Mouse (Mus musculus) mouse embryonic stem cell (cell line): Measurements from ENCODE around the gene Surf6.
"Not testable (repeated sequence)": the region's sequence is repeated elsewhere in the genome, so short reads cannot be mapped to it uniquely, and the experiment has no call there.

ENCODE experiments used
- in situ Hi-C, 2 experiments: fragments of 300-500 bp; cut with MboI; formaldehyde crosslinking; loops; 1 replicate in 1 of 2; 3 replicates in 1 of 2; pipeline ENCODE4 v1.14.3; 2019 to 2020; ENCODE audit warnings: low sequenced_read_pairs in 2 of 2, low pct_unique_long_range_greater_than_20kb in 1 of 2, mixed read lengths in 1 of 2; ENCODE audit not compliant: unreplicated experiment in 1 of 2

Gene Surf6

GRCm38 (mm10) chr2:26914148-26914941, 11.7 kb upstream of the Surf6 start:
- in situ Hi-C loops = no loop called here

GRCm38 (mm10) chr2:26913416-26914147, 10.9 kb upstream of the Surf6 start:
- in situ Hi-C loops = no loop called here

GRCm38 (mm10) chr2:26912253-26912770, 9.6 kb upstream of the Surf6 start:
- in situ Hi-C loops = no loop called here

- in situ Hi-C loops = no loop called here
These were observed 8.5 kb upstream of the Surf6 start for GRCm38 (mm10) chr2:26910994-26911765.

- in situ Hi-C loops = no loop called here
These were observed 7.7 kb upstream of the Surf6 start, which contains the start of the genes Med22 and Rpl7a for GRCm38 (mm10) chr2:26910124-26910993. Gene Med22 (minus strand): TSS chr2:26910677. Gene Rpl7a (plus strand): TSS chr2:26910764.

- in situ Hi-C loops = loop anchor here in 1 of 2 experiments (5.0 kb wide), 1 partner anchor 267 kb away; no protein-coding TSS in a partner anchor
These were observed 6.7 kb upstream of the Surf6 start for GRCm38 (mm10) chr2:26909387-26909784.

GRCm38 (mm10) chr2:26908710-26909386, 6.2 kb upstream of the Surf6 start:
- in situ Hi-C loops = loop anchor here in 1 of 2 experiments (5.0 kb wide), 1 partner anchor 267 kb away; no protein-coding TSS in a partner anchor

GRCm38 (mm10) chr2:26907109-26907508, 4.4 kb upstream of the Surf6 start:
- in situ Hi-C loops = loop anchor here in 1 of 2 experiments (5.0 kb wide), 1 partner anchor 265 kb away; no protein-coding TSS in a partner anchor

GRCm38 (mm10) chr2:26906431-26906830, 3.8 kb upstream of the Surf6 start:
- in situ Hi-C loops = loop anchor here in 1 of 2 experiments (5.0 kb wide), 1 partner anchor 264 kb away; no protein-coding TSS in a partner anchor

- in situ Hi-C loops = loop anchor here in 1 of 2 experiments (5.0 kb wide), 1 partner anchor 264 kb away; no protein-coding TSS in a partner anchor
These were observed 3.3 kb upstream of the Surf6 start for GRCm38 (mm10) chr2:26905936-26906335.

GRCm38 (mm10) chr2:26903311-26903710, 632 bp upstream of the Surf6 start:
- in situ Hi-C loops = no loop called here

GRCm38 (mm10) chr2:26901834-26902400, 762 bp downstream of the Surf6 start:
- in situ Hi-C loops = no loop called here

- in situ Hi-C loops = no loop called here
These were observed 1.9 kb downstream of the Surf6 start for GRCm38 (mm10) chr2:26900731-26901130.

- in situ Hi-C loops = no loop called here
These were observed 6.8 kb downstream of the Surf6 start for GRCm38 (mm10) chr2:26895898-26896297.

- in situ Hi-C loops = not testable (repeated sequence)
These were observed 16.5 kb downstream of the Surf6 start for GRCm38 (mm10) chr2:26886170-26886569.

GRCm38 (mm10) chr2:26885541-26885940, 17.1 kb downstream of the Surf6 start:
- in situ Hi-C loops = not testable (repeated sequence)

GRCm38 (mm10) chr2:26878571-26878970, 24.1 kb downstream of the Surf6 start:
- in situ Hi-C loops = no loop called here
